Mouse (Mus musculus) cerebellum, adult 11 months (tissue): ENCODE data around the gene 9130230L23Rik.

Experiments used
- DNase-seq: peaks from one replicate; pipeline ENCODE4 v3.0.0; 2022

9130230L23Rik gene

GRCm38 (mm10) chr5:66004134-66004925 lies at the start of gene 9130230L23Rik:
TSS of gene 9130230L23Rik (minus strand) at chr5:66004285.
- no peak for DNase-seq

GRCm38 (mm10) chr5:66052777-66053548 lies 48.9 kb upstream of the 9130230L23Rik start:
- DNase-seq = no peak

GRCm38 (mm10) chr5:66050841-66051240 lies 46.8 kb upstream of the 9130230L23Rik start:
- no peak for DNase-seq

GRCm38 (mm10) chr5:66046356-66046755 lies 42.3 kb upstream of the 9130230L23Rik start:
- DNase-seq = no peak

- no peak for DNase-seq
Measured at GRCm38 (mm10) chr5:66043897-66044296, 39.8 kb upstream of the 9130230L23Rik start.

GRCm38 (mm10) chr5:66042651-66043340 lies 38.7 kb upstream of the 9130230L23Rik start:
- DNase-seq = no peak

GRCm38 (mm10) chr5:66040744-66041279 lies 36.7 kb upstream of the 9130230L23Rik start:
- no peak for DNase-seq

- DNase-seq = no peak
Measured at GRCm38 (mm10) chr5:66039813-66040212, 35.7 kb upstream of the 9130230L23Rik start.

- DNase-seq = no peak
Measured at GRCm38 (mm10) chr5:66037066-66037465, 33.0 kb upstream of the 9130230L23Rik start.

GRCm38 (mm10) chr5:66036440-66037054 lies 32.5 kb upstream of the 9130230L23Rik start:
- DNase-seq = no peak

GRCm38 (mm10) chr5:66034375-66035195 lies 30.5 kb upstream of the 9130230L23Rik start:
- DNase-seq = no peak

- DNase-seq = no peak
Measured at GRCm38 (mm10) chr5:66032826-66033225, 28.7 kb upstream of the 9130230L23Rik start.

- no peak for DNase-seq
Measured at GRCm38 (mm10) chr5:66031699-66032098, 27.6 kb upstream of the 9130230L23Rik start.

GRCm38 (mm10) chr5:66028232-66028631 lies 24.1 kb upstream of the 9130230L23Rik start:
- DNase-seq = no peak

GRCm38 (mm10) chr5:66027206-66027605 lies 23.1 kb upstream of the 9130230L23Rik start:
- no peak for DNase-seq

- no peak for DNase-seq
Measured at GRCm38 (mm10) chr5:66026796-66027195, 22.7 kb upstream of the 9130230L23Rik start.

- DNase-seq = no peak
Measured at GRCm38 (mm10) chr5:66015449-66015961, 11.4 kb upstream of the 9130230L23Rik start.

- no peak for DNase-seq
Measured at GRCm38 (mm10) chr5:66014437-66014836, 10.4 kb upstream of the 9130230L23Rik start.

GRCm38 (mm10) chr5:66013999-66014398 lies 9.9 kb upstream of the 9130230L23Rik start:
- DNase-seq = no peak

- no peak for DNase-seq
Measured at GRCm38 (mm10) chr5:66008245-66008967, 4.3 kb upstream of the 9130230L23Rik start.
